Mouse (Mus musculus) lung, adult 2 months (tissue): ENCODE results near the gene Sirt1. TPM values are rescaled to one million over a fixed set of nuclear protein-coding genes. Genes with fewer than 3 reads are reported as not detected.

Source experiments
- DNase-seq: peaks from one replicate; pipeline ENCODE4 v3.0.0; 2022
- H3K4me1 ChIP-seq: fragments of 200-500 bp; 2 replicates; pipeline ENCODE4 v1.6.1; 2011; ENCODE audit warnings: low read length; ENCODE audit not compliant: control insufficient read depth, insufficient read depth
- H3K4me3 ChIP-seq: fragments of 200-500 bp; replicated peaks from 2 replicates; pipeline ENCODE3; 2011; ENCODE audit warnings: low read depth, mild to moderate bottlenecking, control low read depth, low read length; ENCODE audit errors: extremely low read depth
- CTCF ChIP-seq: fragments of 200-500 bp; IDR thresholded peaks from 2 replicates; pipeline ENCODE4 v1.5.1; 2011; ENCODE audit warnings: mild to moderate bottlenecking, low read length, control low read depth; ENCODE audit not compliant: insufficient read depth
- POLR2A ChIP-seq: fragments of 200-500 bp; IDR thresholded peaks from 2 replicates; pipeline ENCODE4 v1.6.1; 2011; ENCODE audit warnings: low read depth, mild to moderate bottlenecking, control low read depth, low read length, borderline replicate concordance; ENCODE audit errors: extremely low read depth
- WGBS: fragments of 180-500 bp; shearing (Covaris S2); methylation state at CpG from one replicate; pipeline ENCODE4 v1.1.7; 2018; 5-methylcytosine and 5-hydroxymethylcytosine counted together
- polyA plus RNA-seq: library from polyadenylated mRNA; depleted of rRNA; stranded (reverse); fragments of >200 nt; gene quantifications from 2 replicates; pipeline ENCODE4 v1.2.3, GENCODE M21; 2012

The Sirt1 gene
- polyA plus RNA-seq, 1 experiment = 4.8 TPM

GRCm38 (mm10) chr10:63338914-63339643 lies 42.4 kb downstream of the Sirt1 start:
- WGBS = 2% methylated on average over 72 of the region's 74 CpGs
- TF ChIP-seq CTCF (no peak), POLR2A (peak; percentile 99)
- peak overlapping the region; percentile 99 for H3K4me3 ChIP-seq
- peak; percentile 87 for DNase-seq
- H3K4me1 ChIP-seq = peaks cover 6% of the 10 kb centered on the region

DNA sequence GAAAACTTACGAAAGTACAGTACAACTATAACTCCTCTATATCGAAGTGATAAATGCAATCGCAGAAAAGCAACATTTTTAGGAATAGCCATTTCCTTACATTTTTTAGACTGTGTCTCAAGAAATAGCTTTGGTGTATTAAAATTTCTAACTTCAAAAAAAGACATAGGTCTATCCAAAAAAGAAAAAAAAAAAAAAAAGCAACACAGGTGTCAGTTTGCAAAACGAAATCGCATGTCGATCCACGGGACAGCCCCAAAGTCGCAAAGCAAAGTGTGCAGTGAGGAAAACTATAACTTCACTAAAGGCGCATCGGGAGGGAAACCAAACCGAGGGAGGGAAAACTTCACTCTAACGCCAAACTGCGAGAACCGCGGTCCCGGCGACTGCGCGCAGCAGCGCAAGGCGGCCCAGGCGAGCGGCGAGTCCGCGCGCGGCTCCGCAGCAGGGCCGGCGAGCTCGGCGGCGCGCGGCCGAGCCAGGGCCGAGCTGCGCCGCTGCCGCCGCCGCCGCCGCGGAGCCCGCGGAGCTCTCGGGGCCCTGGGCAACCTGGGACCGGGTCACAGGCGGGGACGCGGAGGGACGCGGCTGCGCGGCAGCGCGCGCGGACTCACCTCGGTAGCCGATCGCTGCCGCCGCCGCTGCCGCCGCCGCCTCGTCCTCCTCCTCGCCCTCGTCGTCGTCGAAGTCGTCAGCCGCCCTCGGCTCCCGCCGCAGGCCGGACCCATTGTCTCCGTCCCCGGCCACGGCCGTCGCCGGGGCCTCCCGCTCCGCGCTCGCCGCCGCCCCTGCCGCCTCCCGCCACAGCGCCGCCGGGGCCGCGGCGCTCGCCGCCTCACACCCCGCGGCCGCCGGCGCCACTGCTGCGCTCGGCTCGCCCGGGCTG lies 43.3 kb downstream of the Sirt1 start:
- TF ChIP-seq POLR2A (no peak), CTCF (no peak)
- Histone ChIP-seq H3K4me1 (peaks cover 6% of the 10 kb centered on the region), H3K4me3 (peak overlapping the region; percentile 98)
- no peak for DNase-seq
- WGBS = 3% methylated on average over 109 of the region's 113 CpGs

DNA sequence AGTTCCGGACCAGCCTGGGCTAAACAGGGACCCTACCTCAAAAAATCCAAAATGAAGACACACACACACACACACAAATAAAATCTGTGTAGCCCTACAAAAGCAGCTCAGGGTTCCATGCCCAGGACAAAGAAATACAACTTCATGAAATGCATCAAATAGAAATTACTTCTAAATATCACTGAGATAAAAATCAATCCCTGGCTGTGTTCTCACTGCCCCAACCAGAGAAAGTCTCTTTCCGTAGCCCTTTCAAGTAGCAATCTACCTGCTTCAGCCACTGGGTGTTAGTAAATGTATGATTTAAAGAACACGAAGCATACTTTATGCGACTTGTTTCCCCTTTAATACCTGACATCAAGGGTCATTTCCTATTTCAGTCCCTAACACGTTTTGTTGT lies 44.2 kb downstream of the Sirt1 start:
- WGBS = 22% methylated on average over 5 of the region's 5 CpGs
- TF ChIP-seq CTCF (no peak), POLR2A (no peak)

DNA sequence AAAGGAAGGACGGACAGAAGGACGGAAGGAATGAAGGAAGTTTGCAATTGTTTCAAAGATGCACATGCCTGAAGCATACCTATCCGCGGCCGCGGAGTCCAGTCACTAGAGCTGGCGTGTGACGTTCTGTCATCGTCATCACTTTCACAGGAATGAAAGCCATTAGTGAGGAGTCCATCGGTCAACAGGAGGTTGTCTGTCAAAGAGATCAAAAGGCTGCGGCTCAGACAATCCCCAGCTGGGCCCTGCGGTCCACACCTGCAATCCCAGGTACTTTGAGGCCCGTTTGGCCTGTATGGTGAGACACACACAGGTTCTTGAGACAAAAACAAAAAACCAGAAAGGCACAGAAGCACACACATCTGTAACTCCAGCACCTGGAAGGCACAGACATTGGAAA lies 44.6 kb downstream of the Sirt1 start:
- Histone ChIP-seq H3K4me1 (peaks cover 6% of the 10 kb centered on the region), H3K4me3 (peak overlapping the region; percentile 13)
- DNase-seq = no peak
- 62% methylated on average over 13 of the region's 13 CpGs for WGBS
- TF ChIP-seq CTCF (no peak), POLR2A (no peak)

More for the DNA sequence above, 44.2 kb downstream of the Sirt1 start:
- no peak for DNase-seq
- peak overlapping the region; percentile 98 for H3K4me3 ChIP-seq
- H3K4me1 ChIP-seq = peaks cover 6% of the 10 kb centered on the region

DNA sequence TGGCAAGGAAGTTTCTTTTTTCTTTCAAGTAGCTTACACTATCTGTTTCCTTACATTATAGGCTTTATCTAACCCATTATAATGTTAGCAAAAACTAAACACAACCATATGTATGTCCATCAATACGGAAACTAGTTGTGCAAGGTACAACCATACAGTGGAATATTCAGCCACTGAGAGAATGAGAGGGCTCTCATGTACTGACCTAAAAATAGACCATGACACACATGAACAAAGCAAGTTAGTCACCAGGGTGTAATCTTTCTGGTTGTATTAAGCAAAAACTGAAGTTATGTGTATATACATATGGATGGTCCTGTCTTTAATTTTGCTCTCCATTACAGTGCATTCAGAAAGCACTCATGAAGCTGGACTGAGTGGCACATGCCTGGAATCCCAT lies 54.4 kb downstream of the Sirt1 start:
- no peak overlapping the region for H3K4me3 ChIP-seq
- no peak for DNase-seq
- H3K4me1 ChIP-seq = no peaks in the 10 kb centered on the region
- TF ChIP-seq CTCF (no peak), POLR2A (no peak)
- 83% methylated on average over 1 of the region's 1 CpGs for WGBS

- Histone ChIP-seq H3K4me3 (no peak overlapping the region), H3K4me1 (no peaks in the 10 kb centered on the region)
- no peak for DNase-seq
- TF ChIP-seq CTCF (no peak), POLR2A (no peak)
- WGBS = 96% methylated on average over 1 of the region's 1 CpGs
These were observed 67.8 kb downstream of the Sirt1 start for GRCm38 (mm10) chr10:63313726-63314125.

DNA sequence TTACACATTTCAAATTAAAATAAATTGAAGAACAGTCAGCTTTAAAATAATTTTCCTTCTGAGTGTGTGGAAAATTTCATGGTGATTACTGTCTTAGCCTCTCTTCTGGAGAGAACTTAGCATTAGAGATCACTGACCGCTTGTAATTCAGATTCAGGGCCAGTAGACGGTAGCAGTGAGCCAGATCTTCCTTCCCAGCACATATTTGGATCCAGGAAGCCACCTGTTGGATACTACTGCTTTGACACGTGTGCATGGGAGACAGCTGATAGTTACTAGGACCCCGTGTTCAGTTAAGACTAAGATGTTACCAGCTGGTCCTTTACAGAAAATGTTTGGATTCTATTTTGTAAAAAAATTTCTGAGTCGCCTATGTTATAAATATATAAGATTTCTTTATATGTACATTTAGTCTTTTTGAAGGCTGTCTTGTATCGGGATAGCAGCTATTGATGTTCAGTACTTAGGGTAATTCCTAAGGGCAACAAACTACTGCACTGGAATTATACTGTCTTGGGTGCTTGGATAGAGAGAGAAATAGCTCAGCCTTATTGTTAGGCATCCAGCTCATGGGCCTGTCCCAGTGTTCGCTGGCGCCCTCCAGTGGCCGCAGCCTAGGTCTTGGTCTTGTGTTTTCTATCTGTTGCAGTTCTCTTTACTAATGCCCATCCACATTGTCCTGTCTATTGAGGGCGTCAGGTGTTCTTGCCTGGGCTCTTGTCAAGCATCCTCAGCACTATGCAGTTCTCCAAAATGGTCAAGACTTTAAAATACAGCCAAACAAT lies 72.7 kb downstream of the Sirt1 start:
- TF ChIP-seq CTCF = peak; percentile 88
- TF ChIP-seq POLR2A = no peak
- WGBS = 42% methylated on average over 10 of the region's 10 CpGs
- H3K4me3 ChIP-seq = no peak overlapping the region
- no peaks in the 10 kb centered on the region for H3K4me1 ChIP-seq
- DNase-seq = peak; percentile 79

DNA sequence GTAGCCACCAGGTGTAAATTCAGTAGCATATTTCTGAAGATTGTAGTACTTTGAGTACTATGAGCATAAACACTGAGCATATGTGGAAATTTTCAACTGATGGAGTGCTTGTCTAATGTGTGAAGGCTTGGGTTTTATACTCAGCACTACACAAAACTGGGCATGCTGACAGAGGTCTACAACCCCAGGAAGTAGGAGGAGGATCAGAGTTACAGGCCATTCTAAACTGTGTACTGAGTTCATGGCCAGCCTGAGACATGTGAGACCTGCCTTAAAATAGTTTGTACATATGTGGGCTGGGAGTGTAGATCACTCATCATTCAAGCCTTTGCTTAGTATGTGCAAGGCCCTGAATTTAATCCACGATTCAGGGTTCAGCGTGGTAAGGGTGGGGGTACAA lies 79.1 kb downstream of the Sirt1 start:
- TF ChIP-seq POLR2A (no peak), CTCF (no peak)
- WGBS = 86% methylated on average over 2 of the region's 2 CpGs
- Histone ChIP-seq H3K4me3 (no peak overlapping the region), H3K4me1 (no peaks in the 10 kb centered on the region; the same call in 1 of the 2 replicates)
- no peak for DNase-seq

GRCm38 (mm10) chr10:63282846-63283245 lies 98.7 kb downstream of the Sirt1 start:
- Histone ChIP-seq H3K4me3 (no peak overlapping the region), H3K4me1 (no peaks in the 10 kb centered on the region)
- WGBS = 87% methylated on average over 7 of the region's 7 CpGs
- no peak for DNase-seq
- no peak for TF ChIP-seq POLR2A
- TF ChIP-seq CTCF = no peak
